Mouse (Mus musculus): ENCODE data around the gene Atp11a. TPM values are rescaled to one million over a fixed set of nuclear protein-coding genes. Genes with fewer than 3 reads are reported as not detected.

Gene Atp11a
- polyA plus RNA-seq, 1 experiment from 2014 or later = 8.5 TPM

GRCm38 (mm10) chr8:12775302-12775975 lies 18.6 kb downstream of the Atp11a start:
- no peak for DNase-seq (ENCODE audit: low spot score)
- no peaks in the 10 kb centered on the region for H3K36me3 ChIP-seq
- H3K27me3 ChIP-seq (ENCODE audit: insufficient read depth, poor library complexity, severe bottlenecking) = no peaks in the 10 kb centered on the region
- H3K27ac ChIP-seq = no peak overlapping the region
- H3K4me3 ChIP-seq = no peak overlapping the region
- H3K9me3 ChIP-seq = no peaks in the 10 kb centered on the region
- WGBS = 87% methylated on average over 9 of the region's 9 CpGs
- peaks cover 15% of the 10 kb centered on the region for H3K4me1 ChIP-seq (replicated peaks)

- DNase-seq (ENCODE audit: low spot score) = no peak
- no peaks in the 10 kb centered on the region for H3K27me3 ChIP-seq (ENCODE audit: insufficient read depth, poor library complexity, severe bottlenecking)
- peaks cover 19% of the 10 kb centered on the region for H3K4me1 ChIP-seq (replicated peaks)
- no peaks in the 10 kb centered on the region for H3K36me3 ChIP-seq
- H3K4me3 ChIP-seq = no peak overlapping the region
- no peak overlapping the region for H3K27ac ChIP-seq
- H3K9me3 ChIP-seq = no peaks in the 10 kb centered on the region
- WGBS = 81% methylated on average over 10 of the region's 10 CpGs
Observed at GRCm38 (mm10) chr8:12776166-12776565, 19.4 kb downstream of the Atp11a start.

GRCm38 (mm10) chr8:12777171-12777570 lies 20.4 kb downstream of the Atp11a start:
- Histone ChIP-seq H3K4me3 (no peak overlapping the region), H3K4me1 (replicated peaks) (peaks cover 19% of the 10 kb centered on the region), H3K27me3 (ENCODE audit: insufficient read depth, poor library complexity, severe bottlenecking) (no peaks in the 10 kb centered on the region), H3K9me3 (no peaks in the 10 kb centered on the region), H3K27ac (no peak overlapping the region), H3K36me3 (no peaks in the 10 kb centered on the region)
- 75% methylated on average over 5 of the region's 5 CpGs for WGBS
- no peak for DNase-seq (ENCODE audit: low spot score)

- H3K27ac ChIP-seq = no peak overlapping the region
- no peak overlapping the region for H3K4me3 ChIP-seq
- peaks cover 14% of the 10 kb centered on the region for H3K4me1 ChIP-seq (replicated peaks)
- H3K36me3 ChIP-seq = peaks cover 15% of the 10 kb centered on the region
- WGBS = 83% methylated on average over 4 of the region's 4 CpGs
- H3K9me3 ChIP-seq = no peaks in the 10 kb centered on the region
- DNase-seq (ENCODE audit: low spot score) = no peak
- no peaks in the 10 kb centered on the region for H3K27me3 ChIP-seq (ENCODE audit: insufficient read depth, poor library complexity, severe bottlenecking)
Observed at GRCm38 (mm10) chr8:12779541-12779940, 22.7 kb downstream of the Atp11a start.

- Histone ChIP-seq H3K27ac (0 out of 2 replicates have a peak overlapping the region, but pooled peaks have one; percentile 23), H3K9me3 (no peaks in the 10 kb centered on the region), H3K4me3 (no peak overlapping the region), H3K27me3 (ENCODE audit: insufficient read depth, poor library complexity, severe bottlenecking) (no peaks in the 10 kb centered on the region), H3K36me3 (peaks cover 15% of the 10 kb centered on the region), H3K4me1 (replicated peaks) (peaks cover 41% of the 10 kb centered on the region)
- no peak for DNase-seq (ENCODE audit: low spot score)
- 54% methylated on average over 8 of the region's 8 CpGs for WGBS
Observed at GRCm38 (mm10) chr8:12785508-12785907, 28.7 kb downstream of the Atp11a start.

GRCm38 (mm10) chr8:12786261-12786957 lies 29.6 kb downstream of the Atp11a start:
- H3K36me3 ChIP-seq = peaks cover 15% of the 10 kb centered on the region
- H3K4me1 ChIP-seq (replicated peaks) = peaks cover 38% of the 10 kb centered on the region
- H3K27ac ChIP-seq = peak overlapping the region; percentile 23; the same call in 1 of the 2 replicates
- H3K9me3 ChIP-seq = no peaks in the 10 kb centered on the region
- WGBS = 81% methylated on average over 14 of the region's 14 CpGs
- no peak overlapping the region for H3K4me3 ChIP-seq
- no peak for DNase-seq (ENCODE audit: low spot score)
- no peaks in the 10 kb centered on the region for H3K27me3 ChIP-seq (ENCODE audit: insufficient read depth, poor library complexity, severe bottlenecking)

GRCm38 (mm10) chr8:12786958-12787301 lies 30.1 kb downstream of the Atp11a start:
- H3K27ac ChIP-seq = 0 out of 2 replicates have a peak overlapping the region, but pooled peaks have one; percentile 23
- no peaks in the 10 kb centered on the region for H3K27me3 ChIP-seq (ENCODE audit: insufficient read depth, poor library complexity, severe bottlenecking)
- WGBS = 72% methylated on average over 12 of the region's 12 CpGs
- peaks cover 38% of the 10 kb centered on the region for H3K4me1 ChIP-seq (replicated peaks)
- peaks cover 15% of the 10 kb centered on the region for H3K36me3 ChIP-seq
- no peaks in the 10 kb centered on the region for H3K9me3 ChIP-seq
- no peak overlapping the region for H3K4me3 ChIP-seq
- no peak for DNase-seq (ENCODE audit: low spot score)

GRCm38 (mm10) chr8:12787427-12787826 lies 30.6 kb downstream of the Atp11a start:
- H3K4me1 ChIP-seq (replicated peaks) = peaks cover 38% of the 10 kb centered on the region
- H3K27ac ChIP-seq = 0 out of 2 replicates have a peak overlapping the region, but pooled peaks have one; percentile 31
- peaks cover 15% of the 10 kb centered on the region for H3K36me3 ChIP-seq
- no peak overlapping the region for H3K4me3 ChIP-seq
- H3K9me3 ChIP-seq = no peaks in the 10 kb centered on the region
- WGBS = 53% methylated on average over 8 of the region's 8 CpGs
- no peaks in the 10 kb centered on the region for H3K27me3 ChIP-seq (ENCODE audit: insufficient read depth, poor library complexity, severe bottlenecking)
- DNase-seq (ENCODE audit: low spot score) = no peak

- WGBS = 79% methylated on average over 9 of the region's 9 CpGs
- no peaks in the 10 kb centered on the region for H3K9me3 ChIP-seq
- H3K27me3 ChIP-seq (ENCODE audit: insufficient read depth, poor library complexity, severe bottlenecking) = no peaks in the 10 kb centered on the region
- peaks cover 38% of the 10 kb centered on the region for H3K4me1 ChIP-seq (replicated peaks)
- H3K27ac ChIP-seq = no peak overlapping the region
- no peak for DNase-seq (ENCODE audit: low spot score)
- H3K4me3 ChIP-seq = no peak overlapping the region
- H3K36me3 ChIP-seq = peaks cover 6% of the 10 kb centered on the region; the same call in 1 of the 2 replicates
Observed at GRCm38 (mm10) chr8:12788695-12789094, 31.9 kb downstream of the Atp11a start.

- no peak overlapping the region for H3K27ac ChIP-seq
- H3K4me1 ChIP-seq (replicated peaks) = peaks cover 20% of the 10 kb centered on the region
- no peak overlapping the region for H3K4me3 ChIP-seq
- H3K27me3 ChIP-seq (ENCODE audit: insufficient read depth, poor library complexity, severe bottlenecking) = no peaks in the 10 kb centered on the region
- DNase-seq (ENCODE audit: low spot score) = no peak
- no peaks in the 10 kb centered on the region for H3K36me3 ChIP-seq
- no peaks in the 10 kb centered on the region for H3K9me3 ChIP-seq
- WGBS = 87% methylated on average over 5 of the region's 5 CpGs
Observed at GRCm38 (mm10) chr8:12795011-12795671, 38.3 kb downstream of the Atp11a start.

- DNase-seq (ENCODE audit: low spot score) = no peak
- 65% methylated on average over 6 of the region's 6 CpGs for WGBS
Observed at GRCm38 (mm10) chr8:12799099-12799498, 42.3 kb downstream of the Atp11a start.

GRCm38 (mm10) chr8:12799832-12800231 lies 43.0 kb downstream of the Atp11a start:
- Histone ChIP-seq H3K4me1 (replicated peaks) (peaks cover 48% of the 10 kb centered on the region), H3K36me3 (no peaks in the 10 kb centered on the region), H3K9me3 (no peaks in the 10 kb centered on the region), H3K27ac (peak overlapping the region; percentile 25; the same call in 1 of the 2 replicates), H3K27me3 (ENCODE audit: insufficient read depth, poor library complexity, severe bottlenecking) (no peaks in the 10 kb centered on the region), H3K4me3 (no peak overlapping the region)
- no peak for DNase-seq (ENCODE audit: low spot score)
- WGBS = 52% methylated on average over 6 of the region's 6 CpGs

More at GRCm38 (mm10) chr8:12799099-12799498, 42.3 kb downstream of the Atp11a start:
- H3K9me3 ChIP-seq = no peaks in the 10 kb centered on the region
- no peak overlapping the region for H3K4me3 ChIP-seq
- H3K4me1 ChIP-seq (replicated peaks) = peaks cover 42% of the 10 kb centered on the region
- H3K27me3 ChIP-seq (ENCODE audit: insufficient read depth, poor library complexity, severe bottlenecking) = no peaks in the 10 kb centered on the region
- H3K27ac ChIP-seq = peak overlapping the region; percentile 25; the same call in 1 of the 2 replicates
- no peaks in the 10 kb centered on the region for H3K36me3 ChIP-seq

GRCm38 (mm10) chr8:12800246-12800645 lies 43.4 kb downstream of the Atp11a start:
- Histone ChIP-seq H3K27me3 (ENCODE audit: insufficient read depth, poor library complexity, severe bottlenecking) (no peaks in the 10 kb centered on the region), H3K27ac (peak overlapping the region; percentile 79), H3K9me3 (no peaks in the 10 kb centered on the region), H3K4me1 (replicated peaks) (peaks cover 52% of the 10 kb centered on the region), H3K36me3 (no peaks in the 10 kb centered on the region), H3K4me3 (no peak overlapping the region)
- 72% methylated on average over 2 of the region's 2 CpGs for WGBS
- no peak for DNase-seq (ENCODE audit: low spot score)

All from hindbrain, embryonic 10.5 days (tissue).